Comparison of ENCODE assay signal across 28 mouse cellular contexts in the genomic region with DNA sequence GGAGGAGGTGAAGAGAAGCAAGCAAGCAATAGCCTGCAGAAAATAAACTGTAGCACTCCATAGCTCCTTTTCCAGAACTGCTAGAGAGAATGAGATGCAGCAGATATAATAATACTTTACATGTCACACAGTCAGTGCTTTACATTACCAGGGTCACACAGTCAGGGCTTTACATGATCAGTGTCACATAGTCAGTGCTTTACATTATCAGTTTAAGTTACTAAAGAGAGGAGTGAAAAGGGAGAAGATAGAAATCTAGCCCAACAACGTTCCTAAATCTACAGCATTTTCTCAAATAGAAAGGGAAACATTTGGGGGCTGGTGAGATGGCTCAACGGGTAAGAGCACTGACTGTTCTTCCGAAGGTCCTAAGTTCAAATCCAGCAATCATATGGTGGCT.
"Had no signal": no experiment of that assay in that cellular context is flagged by ENCODE, and none has a peak within 500 bp of the region (broad histone marks: within the 10 kb centered on the region; RNA-seq: fewer than 3 reads in every experiment).

No protein-coding gene starts in this region.

- H3K9ac ChIP-seq: limb, embryonic 12.5 days; limb, embryonic 13.5 days; limb, embryonic 15.5 days; liver, embryonic 12.5 days; liver, embryonic 13.5 days; liver, embryonic 14.5 days; liver, embryonic 15.5 days; liver, postnatal 0 days; lung, embryonic 14.5 days; lung, embryonic 15.5 days; midbrain, embryonic 12.5 days; midbrain, embryonic 13.5 days; midbrain, embryonic 15.5 days; neural tube, embryonic 12.5 days had no signal

- H3K4me2 ChIP-seq: limb, embryonic 12.5 days; limb, embryonic 13.5 days; limb, embryonic 15.5 days; liver, embryonic 11.5 days; liver, embryonic 12.5 days; liver, embryonic 13.5 days; liver, embryonic 15.5 days; lung, embryonic 14.5 days; lung, embryonic 15.5 days; midbrain, embryonic 12.5 days; midbrain, embryonic 13.5 days; midbrain, embryonic 15.5 days; neural tube, embryonic 12.5 days had no signal

- H3K27ac ChIP-seq: limb, embryonic 10.5 days; limb, embryonic 12.5 days; limb, embryonic 13.5 days; limb, embryonic 15.5 days; liver, embryonic 12.5 days; liver, embryonic 13.5 days; liver, embryonic 14.5 days; liver, embryonic 15.5 days; lung, embryonic 15.5 days; macrophage; midbrain, embryonic 10.5 days; midbrain, embryonic 12.5 days; midbrain, embryonic 13.5 days; midbrain, embryonic 15.5 days; neural tube, embryonic 12.5 days had no signal

- H3K36me3 ChIP-seq: limb, embryonic 10.5 days; limb, embryonic 12.5 days; limb, embryonic 13.5 days; limb, embryonic 15.5 days; liver, embryonic 12.5 days; liver, embryonic 13.5 days; liver, embryonic 15.5 days; lung, embryonic 15.5 days; midbrain, embryonic 10.5 days; midbrain, embryonic 12.5 days; midbrain, embryonic 13.5 days; midbrain, embryonic 15.5 days; neural tube, embryonic 12.5 days had no signal

- H3K27me3 ChIP-seq: limb, embryonic 12.5 days; limb, embryonic 13.5 days; limb, embryonic 15.5 days; liver, embryonic 13.5 days; liver, embryonic 15.5 days; lung, embryonic 15.5 days; midbrain, embryonic 12.5 days; midbrain, embryonic 13.5 days; midbrain, embryonic 15.5 days; neural tube, embryonic 12.5 days had no signal

- H3K9me3 ChIP-seq: limb, embryonic 10.5 days; limb, embryonic 13.5 days; limb, embryonic 15.5 days; liver, embryonic 12.5 days; liver, embryonic 13.5 days; liver, embryonic 15.5 days; lung, embryonic 15.5 days; midbrain, embryonic 12.5 days; midbrain, embryonic 13.5 days had no signal

- H3K4me3 ChIP-seq: limb, embryonic 10.5 days; limb, embryonic 12.5 days; limb, embryonic 13.5 days; limb, embryonic 15.5 days; liver, embryonic 12.5 days; liver, embryonic 13.5 days; liver, embryonic 15.5 days; lung, embryonic 15.5 days; megakaryocyte, embryonic 14.5 days; midbrain, embryonic 10.5 days; midbrain, embryonic 12.5 days; midbrain, embryonic 13.5 days; midbrain, embryonic 15.5 days; myocyte; neural tube, embryonic 12.5 days had no signal

- H3K4me1 ChIP-seq: limb, embryonic 10.5 days; limb, embryonic 12.5 days; limb, embryonic 13.5 days; limb, embryonic 15.5 days; liver, embryonic 12.5 days; liver, embryonic 13.5 days; liver, embryonic 15.5 days; lung, embryonic 15.5 days; midbrain, embryonic 10.5 days; midbrain, embryonic 13.5 days; midbrain, embryonic 15.5 days; neural tube, embryonic 12.5 days had no signal

- ATAC-seq: liver, embryonic 12.5 days; liver, postnatal 0 days; midbrain, embryonic 13.5 days; midbrain, embryonic 15.5 days; midbrain, embryonic 16.5 days had no signal

- DNase-seq: left cerebral cortex, postnatal 4 days; liver; liver, embryonic 13.5 days; liver, postnatal 0 days; lung, adult 18-20 months; lung, adult 2 months; lung, postnatal 14 days; lung, postnatal 36 days; lung, postnatal 4 days had no signal
